Mouse (Mus musculus) subcutaneous adipose tissue, adult 2 months (tissue): ENCODE results near the gene Tbc1d2b. TPM values are rescaled to one million over a fixed set of nuclear protein-coding genes. Genes with fewer than 3 reads are reported as not detected.

Experiments
- polyA plus RNA-seq: library from polyadenylated mRNA; depleted of rRNA; stranded (reverse); fragments of >200 nt; gene quantifications from 2 replicates; pipeline ENCODE4 v1.2.3, GENCODE M21; 2012; ENCODE audit warnings: low replicate concordance; rRNA removed

The Tbc1d2b gene
- 32.1 and 52.7 TPM in 2 replicates for polyA plus RNA-seq

GRCm38 (mm10) chr9:90270193-90270943 is at the start of gene Tbc1d2b:
Gene Tbc1d2b (minus strand): TSS chr9:90270804.

GRCm38 (mm10) chr9:90162926-90163748 is 107.5 kb downstream of the Tbc1d2b start, which contains the start of gene Adamts7:
Gene Adamts7 (plus strand): TSS chr9:90163069.

Other genes with a start within 250 kb of the Tbc1d2b start
- 65.9 and 87.8 TPM in 2 replicates for gene Ctsh, start 216.7 kb downstream of the Tbc1d2b start, polyA plus RNA-seq
- gene Morf4l1, start 156.0 kb downstream of the Tbc1d2b start, polyA plus RNA-seq: 128 and 159 TPM in 2 replicates
- 13.3 and 70.0 TPM in 2 replicates for gene Adamts7, start 107.7 kb downstream of the Tbc1d2b start, polyA plus RNA-seq